Mouse (Mus musculus): ENCODE measurements around the gene Olfr569. TPM values are rescaled to one million over a fixed set of nuclear protein-coding genes. Genes with fewer than 3 reads are reported as not detected.

The Olfr569 gene
- polyA plus RNA-seq, 1 experiment from 2014 or later: not detected

Other genes with a start within 250 kb of the Olfr569 start
- gene Olfr555, start 232.1 kb downstream of the Olfr569 start, polyA plus RNA-seq (2016; fragmentation: Nextera tagmentation; extraction: Ambion mirVana): not detected in 2 replicates
- gene Olfr556, start 226.0 kb downstream of the Olfr569 start, polyA plus RNA-seq (2016; fragmentation: Nextera tagmentation; extraction: Ambion mirVana): not detected in 2 replicates
- gene Trim68, start 203.6 kb downstream of the Olfr569 start, polyA plus RNA-seq (2016; fragmentation: Nextera tagmentation; extraction: Ambion mirVana): 16.4 and 17.4 TPM in 2 replicates
- gene Olfr557, start 195.0 kb downstream of the Olfr569 start, polyA plus RNA-seq (2016; fragmentation: Nextera tagmentation; extraction: Ambion mirVana): not detected in 2 replicates
- gene Olfr558, start 188.7 kb downstream of the Olfr569 start, polyA plus RNA-seq (2016; fragmentation: Nextera tagmentation; extraction: Ambion mirVana): 0.55 and 0.98 TPM in 2 replicates
- not detected in 2 replicates for gene Olfr33, start 171.8 kb downstream of the Olfr569 start, polyA plus RNA-seq (2016; fragmentation: Nextera tagmentation; extraction: Ambion mirVana)
- not detected in 2 replicates for gene Olfr559, start 163.4 kb downstream of the Olfr569 start, polyA plus RNA-seq (2016; fragmentation: Nextera tagmentation; extraction: Ambion mirVana)
- not detected in 2 replicates for gene Olfr560, start 131.5 kb downstream of the Olfr569 start, polyA plus RNA-seq (2016; fragmentation: Nextera tagmentation; extraction: Ambion mirVana)
- gene Olfr78, start 131.4 kb downstream of the Olfr569 start, polyA plus RNA-seq (2016; fragmentation: Nextera tagmentation; extraction: Ambion mirVana): 0.18 and 0.19 TPM in 2 replicates
- gene Olfr561, start 119.7 kb downstream of the Olfr569 start, polyA plus RNA-seq (2016; fragmentation: Nextera tagmentation; extraction: Ambion mirVana): not detected in 2 replicates
- gene Olfr564, start 87.4 kb downstream of the Olfr569 start, polyA plus RNA-seq (2016; fragmentation: Nextera tagmentation; extraction: Ambion mirVana): not detected in 2 replicates
- gene Olfr566, start 32.1 kb downstream of the Olfr569 start, polyA plus RNA-seq (2016; fragmentation: Nextera tagmentation; extraction: Ambion mirVana): not detected in 2 replicates
- gene Olfr568, start 13.8 kb downstream of the Olfr569 start, polyA plus RNA-seq (2016; fragmentation: Nextera tagmentation; extraction: Ambion mirVana): not detected in 2 replicates
- not detected in 2 replicates for gene Olfr570, start 3.7 kb upstream of the Olfr569 start, polyA plus RNA-seq (2016; fragmentation: Nextera tagmentation; extraction: Ambion mirVana)
- 0.06 and 0.23 TPM in 2 replicates for gene Olfr571, start 26.7 kb upstream of the Olfr569 start, polyA plus RNA-seq (2016; fragmentation: Nextera tagmentation; extraction: Ambion mirVana)
- gene Olfr572, start 33.5 kb upstream of the Olfr569 start, polyA plus RNA-seq (2016; fragmentation: Nextera tagmentation; extraction: Ambion mirVana): not detected in 2 replicates
- gene Olfr573-ps1, start 51.7 kb upstream of the Olfr569 start, polyA plus RNA-seq (2016; fragmentation: Nextera tagmentation; extraction: Ambion mirVana): not detected in 2 replicates
- not detected in 2 replicates for gene Olfr574, start 57.6 kb upstream of the Olfr569 start, polyA plus RNA-seq (2016; fragmentation: Nextera tagmentation; extraction: Ambion mirVana)
- not detected in 2 replicates for gene Olfr575, start 67.9 kb upstream of the Olfr569 start, polyA plus RNA-seq (2016; fragmentation: Nextera tagmentation; extraction: Ambion mirVana)
- gene Olfr576, start 71.8 kb upstream of the Olfr569 start, polyA plus RNA-seq (2016; fragmentation: Nextera tagmentation; extraction: Ambion mirVana): not detected in 2 replicates
- not detected in 2 replicates for gene Olfr577, start 85.1 kb upstream of the Olfr569 start, polyA plus RNA-seq (2016; fragmentation: Nextera tagmentation; extraction: Ambion mirVana)
- not detected in 2 replicates for gene Olfr578, start 98.4 kb upstream of the Olfr569 start, polyA plus RNA-seq (2016; fragmentation: Nextera tagmentation; extraction: Ambion mirVana)
- not detected in 2 replicates for gene Olfr582, start 147.1 kb upstream of the Olfr569 start, polyA plus RNA-seq (2016; fragmentation: Nextera tagmentation; extraction: Ambion mirVana)
- gene Olfr583, start 160.4 kb upstream of the Olfr569 start, polyA plus RNA-seq (2016; fragmentation: Nextera tagmentation; extraction: Ambion mirVana): not detected in 2 replicates
- gene Olfr584, start 191.0 kb upstream of the Olfr569 start, polyA plus RNA-seq (2016; fragmentation: Nextera tagmentation; extraction: Ambion mirVana): not detected in 2 replicates
- not detected in 2 replicates for gene Olfr585, start 206.8 kb upstream of the Olfr569 start, polyA plus RNA-seq (2016; fragmentation: Nextera tagmentation; extraction: Ambion mirVana)
- not detected in 2 replicates for gene Olfr586, start 234.8 kb upstream of the Olfr569 start, polyA plus RNA-seq (2016; fragmentation: Nextera tagmentation; extraction: Ambion mirVana)
- gene Olfr588-ps1, start 250.0 kb upstream of the Olfr569 start, polyA plus RNA-seq (2016; fragmentation: Nextera tagmentation; extraction: Ambion mirVana): not detected in 2 replicates